Mouse (Mus musculus) liver, embryonic 14.5 days (tissue): ENCODE measurements around the gene Crispld2.

ENCODE experiments used
- CTCF ChIP-seq: IDR thresholded peaks from 2 replicates; pipeline ENCODE4 v1.5.1; 2016; ENCODE audit warnings: antibody characterized with exemption, low read depth, control low read depth
- EP300 ChIP-seq: IDR thresholded peaks from 2 replicates; pipeline ENCODE4 v1.6.1; 2016; ENCODE audit warnings: antibody characterized with exemption, low read depth

DNA sequence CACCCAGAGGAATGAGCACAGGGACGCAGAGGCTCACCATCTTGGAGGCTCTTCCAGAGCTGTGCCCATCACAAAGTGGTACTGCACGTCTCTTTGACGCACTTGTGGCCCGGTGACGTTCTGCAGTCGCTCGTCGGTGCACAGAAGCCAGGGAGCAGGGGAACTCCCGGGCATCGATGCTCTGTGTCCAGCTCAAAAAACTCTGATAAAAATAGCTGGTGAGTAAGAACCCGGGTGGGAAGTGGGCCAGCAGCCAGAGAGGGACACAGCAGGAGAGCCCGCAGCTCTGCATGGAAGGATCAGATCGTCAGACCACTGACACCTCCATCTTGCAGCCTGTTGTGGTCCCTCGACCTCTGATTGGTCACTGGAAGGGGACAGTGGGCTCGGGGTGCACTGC lies 4.2 kb upstream of the Crispld2 start:
- TF ChIP-seq CTCF (no peak), EP300 (no peak)
